Mouse (Mus musculus) hindbrain, embryonic 16.5 days (tissue): ENCODE measurements around the gene Pheta1. TPM values are rescaled to one million over a fixed set of nuclear protein-coding genes. Genes with fewer than 3 reads are reported as not detected.

Experiments used
- ATAC-seq: fragments of 200-750 bp; cut with Nextera tagmentation; 2 replicates; pipeline ENCODE4 v1.8.0; 2017; ENCODE audit warnings: moderate TSS enrichment, moderate library complexity
- H3K27ac ChIP-seq: fragments of 300-500 bp; sonication (generic); 2 replicates; pipeline ENCODE4 v1.5.1; 2014; ENCODE audit warnings: low read depth, mild to moderate bottlenecking, control low read depth, low read length, moderate library complexity
- H3K27me3 ChIP-seq: fragments of 300-500 bp; sonication (generic); replicated peaks from 2 replicates; pipeline ENCODE4 v1.6.1; 2014; ENCODE audit warnings: low read length; ENCODE audit not compliant: control insufficient read depth, insufficient read depth
- H3K36me3 ChIP-seq: fragments of 300-500 bp; sonication (generic); 2 replicates; pipeline ENCODE4 v1.6.1; 2014; ENCODE audit warnings: mild to moderate bottlenecking, low read length, moderate library complexity, mixed read lengths; ENCODE audit not compliant: control insufficient read depth, insufficient read depth
- H3K4me1 ChIP-seq: fragments of 300-500 bp; sonication (generic); 2 replicates; pipeline ENCODE4 v1.6.1; 2014; ENCODE audit warnings: low read depth, low read length; ENCODE audit not compliant: control insufficient read depth, insufficient read depth
- H3K4me2 ChIP-seq: fragments of 300-500 bp; sonication (generic); 2 replicates; pipeline ENCODE4 v1.6.1; 2014; ENCODE audit warnings: mild to moderate bottlenecking, low read length, control low read depth, moderate library complexity
- H3K4me3 ChIP-seq: fragments of 300-500 bp; sonication (generic); 2 replicates; pipeline ENCODE4 v1.5.1; 2014; ENCODE audit warnings: mild to moderate bottlenecking, low read length, control low read depth, moderate library complexity
- H3K9ac ChIP-seq: fragments of 300-500 bp; sonication (generic); 2 replicates; pipeline ENCODE4 v1.6.1; 2014; ENCODE audit warnings: low read depth, mild to moderate bottlenecking, control low read depth, low read length, moderate library complexity
- H3K9me3 ChIP-seq: fragments of 300-500 bp; sonication (generic); 2 replicates; pipeline ENCODE4 v1.6.1; 2014; ENCODE audit warnings: mild to moderate bottlenecking, low read length, moderate library complexity; ENCODE audit not compliant: control insufficient read depth
- WGBS: fragments of 180-500 bp; shearing (Covaris S2); extraction: QIAGEN DNeasy Blood & Tissue Kit; methylation state at CpG from one replicate; pipeline ENCODE4 v1.1.7; 2014; 5-methylcytosine and 5-hydroxymethylcytosine counted together
- polyA plus RNA-seq: library from polyadenylated mRNA; unstranded; fragments of >200 nt; fragmentation: Nextera tagmentation; extraction: Ambion mirVana; gene quantifications from 2 replicates; pipeline ENCODE4 v1.2.1, GENCODE M21; 2015

The Pheta1 gene
- 34.1 and 39.5 TPM in 2 replicates for polyA plus RNA-seq

DNA sequence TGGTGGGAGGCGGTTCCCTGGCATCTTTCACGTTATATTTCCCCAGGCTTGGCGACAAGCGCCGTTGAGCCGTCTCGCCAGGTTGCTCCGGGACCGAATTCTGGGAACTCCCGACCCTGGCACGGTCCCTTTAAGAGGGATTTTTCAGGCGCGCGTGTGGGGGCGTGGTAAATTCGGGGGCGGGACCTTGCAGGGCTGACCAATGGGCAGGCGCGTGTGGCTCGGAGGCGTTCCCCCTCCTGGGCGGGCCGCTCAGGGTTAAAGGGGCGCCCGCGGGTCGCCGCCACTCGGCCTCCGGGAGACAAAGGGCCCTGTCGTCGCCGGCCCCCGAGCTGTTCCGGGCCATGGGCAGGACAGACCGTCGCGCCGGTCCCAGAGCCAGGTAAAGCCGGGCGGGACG, at the start of gene Pheta1:
Pheta1 (plus strand) TSS at position 242 of the 400 bp plus-strand sequence.
- H3K4me2 ChIP-seq = peak within 1 kb of the TSS; percentile 73

GRCm38 (mm10) chr5:121807186-121807585, 41.6 kb upstream of the Pheta1 start:
- Histone ChIP-seq H3K4me3 (no peak overlapping the region), H3K4me1 (no peaks in the 10 kb centered on the region; the same call in 1 of the 2 replicates), H3K27me3 (no peaks in the 10 kb centered on the region), H3K36me3 (peaks cover 23% of the 10 kb centered on the region), H3K9ac (no peak overlapping the region), H3K9me3 (no peaks in the 10 kb centered on the region), H3K27ac (no peak overlapping the region), H3K4me2 (no peak overlapping the region)
- 76% methylated on average over 3 of the region's 3 CpGs for WGBS
- no peak for ATAC-seq

More for the DNA sequence above, at the start of gene Pheta1:
- H3K9me3 ChIP-seq = no peaks in the 10 kb centered on the region
- H3K27ac ChIP-seq = peak within 1 kb of the TSS; percentile 70
- peak; percentile 94 for ATAC-seq
- H3K9ac ChIP-seq = peak within 1 kb of the TSS; percentile 83
- peak within 1 kb of the TSS; percentile 81 for H3K4me3 ChIP-seq
- peaks cover 7% of the 10 kb centered on the region for H3K27me3 ChIP-seq
- peaks cover 10% of the 10 kb centered on the region for H3K36me3 ChIP-seq
- H3K4me1 ChIP-seq = peaks cover 26% of the 10 kb centered on the region
- under 1% methylated on average over 42 of the region's 42 CpGs for whole genome bisulfite sequencing

GRCm38 (mm10) chr5:121808202-121808601, 40.6 kb upstream of the Pheta1 start:
- Histone ChIP-seq H3K36me3 (peaks cover 19% of the 10 kb centered on the region), H3K27me3 (no peaks in the 10 kb centered on the region), H3K4me1 (no peaks in the 10 kb centered on the region; the same call in 1 of the 2 replicates), H3K4me2 (no peak overlapping the region), H3K9ac (no peak overlapping the region), H3K27ac (no peak overlapping the region), H3K4me3 (no peak overlapping the region), H3K9me3 (no peaks in the 10 kb centered on the region)
- WGBS = 91% methylated on average over 2 of the region's 2 CpGs
- no peak for ATAC-seq

DNA sequence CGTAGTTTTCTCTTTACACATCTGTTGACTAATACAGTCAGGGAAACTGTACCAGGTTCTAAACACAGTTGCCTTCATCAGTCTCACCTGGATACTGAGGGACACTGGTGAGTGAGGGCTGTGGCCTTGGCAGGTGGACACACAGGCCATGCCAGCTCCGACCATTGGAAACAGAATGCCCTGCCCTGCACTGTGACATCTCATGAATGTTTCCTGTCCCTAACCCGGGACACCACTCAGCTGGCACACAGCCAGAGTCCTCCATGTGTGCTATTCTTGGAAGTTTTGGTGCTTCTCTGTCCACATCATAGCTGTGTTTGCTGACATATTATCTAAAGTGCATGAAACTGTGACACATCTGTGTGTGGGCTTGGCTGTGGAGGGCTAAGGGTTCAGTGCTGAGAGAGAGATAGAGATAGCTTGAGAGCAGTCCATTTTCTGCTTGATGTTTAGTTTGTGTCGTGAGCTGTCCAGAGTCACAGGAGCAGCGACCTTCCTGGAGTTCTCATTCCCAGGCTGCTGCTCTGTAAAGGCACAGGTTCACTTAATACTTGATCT, 39.0 kb upstream of the Pheta1 start:
- no peak for ATAC-seq
- H3K4me3 ChIP-seq = no peak overlapping the region
- 70% methylated on average over 5 of the region's 5 CpGs for WGBS
- no peaks in the 10 kb centered on the region for H3K9me3 ChIP-seq
- H3K27ac ChIP-seq = no peak overlapping the region
- no peak overlapping the region for H3K4me2 ChIP-seq
- H3K27me3 ChIP-seq = no peaks in the 10 kb centered on the region
- no peak overlapping the region for H3K9ac ChIP-seq
- no peaks in the 10 kb centered on the region; the same call in 1 of the 2 replicates for H3K4me1 ChIP-seq
- H3K36me3 ChIP-seq = peaks cover 14% of the 10 kb centered on the region

DNA sequence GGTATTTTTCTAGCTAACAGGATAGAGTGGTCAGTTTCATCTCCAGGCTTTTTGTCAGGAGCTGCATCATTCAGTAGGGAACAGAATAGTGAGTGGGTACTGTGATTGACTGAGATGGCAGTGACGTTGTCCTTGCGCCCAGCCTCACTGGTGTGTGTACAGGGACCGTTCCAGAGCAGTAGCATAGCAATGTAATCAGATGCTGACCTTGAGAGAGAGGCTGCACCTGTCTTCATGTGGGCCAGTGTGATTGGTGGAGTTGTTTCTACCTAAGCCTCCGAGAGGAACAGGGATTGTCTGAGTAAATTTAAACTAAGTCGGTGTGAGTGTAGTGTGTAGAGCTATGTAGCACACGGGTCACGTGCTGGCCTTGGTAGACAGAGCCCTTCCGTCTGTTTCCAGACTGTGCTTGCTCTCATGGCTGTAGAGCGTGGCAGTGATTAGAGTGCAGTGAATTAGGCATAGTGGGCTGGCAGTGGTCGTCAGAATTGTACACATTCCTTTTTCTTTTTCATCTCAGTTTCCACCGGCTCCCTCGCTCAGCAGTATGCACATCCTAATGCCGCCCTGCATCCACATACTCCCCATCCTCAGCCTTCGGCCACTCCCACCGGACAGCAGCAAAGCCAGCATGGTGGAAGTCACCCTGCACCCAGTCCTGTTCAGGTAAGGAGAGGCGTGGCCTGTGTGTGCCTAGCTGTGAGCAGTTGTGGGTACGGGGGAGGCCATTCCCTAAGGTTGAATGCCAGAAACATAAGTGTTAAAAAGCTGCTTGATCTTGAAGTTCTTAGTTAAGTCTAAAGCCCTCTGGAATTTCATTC, 38.2 kb upstream of the Pheta1 start:
- no peak overlapping the region for H3K27ac ChIP-seq

DNA sequence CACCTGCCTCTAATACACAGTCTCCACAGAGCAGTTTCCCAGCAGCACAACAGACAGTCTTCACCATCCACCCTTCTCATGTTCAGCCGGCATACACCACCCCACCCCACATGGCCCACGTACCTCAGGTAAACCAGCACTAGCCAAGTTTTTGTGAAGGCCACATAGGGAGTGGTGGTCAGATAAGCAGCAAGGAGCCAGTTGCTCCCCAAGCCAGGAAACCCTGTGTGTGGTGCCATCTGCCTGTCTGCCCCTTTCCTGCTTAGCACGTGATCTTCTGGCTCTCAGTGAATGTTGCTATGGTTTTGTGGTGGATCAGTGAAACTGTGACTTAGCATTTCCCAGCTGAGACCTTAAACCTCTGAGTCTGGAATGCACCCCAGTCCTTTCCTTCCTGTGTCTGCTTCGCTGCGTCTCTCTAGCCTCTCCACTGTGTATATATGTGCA, 37.3 kb upstream of the Pheta1 start:
- Histone ChIP-seq H3K27me3 (no peaks in the 10 kb centered on the region), H3K9me3 (no peaks in the 10 kb centered on the region), H3K9ac (no peak overlapping the region), H3K36me3 (peaks cover 17% of the 10 kb centered on the region), H3K4me3 (no peak overlapping the region), H3K4me2 (no peak overlapping the region), H3K4me1 (no peaks in the 10 kb centered on the region; the same call in 1 of the 2 replicates), H3K27ac (no peak overlapping the region)
- ATAC-seq = no peak
- 83% methylated on average over 5 of the region's 5 CpGs for WGBS

More for the DNA sequence above, 38.2 kb upstream of the Pheta1 start:
- H3K9me3 ChIP-seq = no peaks in the 10 kb centered on the region
- 0 out of 2 replicates have a peak, but pooled peaks have one; percentile 25 for ATAC-seq
- H3K36me3 ChIP-seq = peaks cover 17% of the 10 kb centered on the region
- WGBS = 89% methylated on average over 17 of the region's 17 CpGs
- H3K27me3 ChIP-seq = no peaks in the 10 kb centered on the region
- H3K9ac ChIP-seq = no peak overlapping the region
- no peaks in the 10 kb centered on the region; the same call in 1 of the 2 replicates for H3K4me1 ChIP-seq
- no peak overlapping the region for H3K4me2 ChIP-seq
- no peak overlapping the region for H3K4me3 ChIP-seq

- H3K9ac ChIP-seq = no peak overlapping the region
- no peak overlapping the region for H3K4me3 ChIP-seq
- 0 out of 2 replicates have a peak overlapping the region, but pooled peaks have one; percentile 7 for H3K27ac ChIP-seq
- no peaks in the 10 kb centered on the region; the same call in 1 of the 2 replicates for H3K4me1 ChIP-seq
- H3K36me3 ChIP-seq = peaks cover 25% of the 10 kb centered on the region
- ATAC-seq = no peak
- H3K4me2 ChIP-seq = no peak overlapping the region
- no peaks in the 10 kb centered on the region for H3K27me3 ChIP-seq
- 90% methylated on average over 7 of the region's 7 CpGs for WGBS
- H3K9me3 ChIP-seq = no peaks in the 10 kb centered on the region
Measured at GRCm38 (mm10) chr5:121812526-121813243, 36.1 kb upstream of the Pheta1 start.

DNA sequence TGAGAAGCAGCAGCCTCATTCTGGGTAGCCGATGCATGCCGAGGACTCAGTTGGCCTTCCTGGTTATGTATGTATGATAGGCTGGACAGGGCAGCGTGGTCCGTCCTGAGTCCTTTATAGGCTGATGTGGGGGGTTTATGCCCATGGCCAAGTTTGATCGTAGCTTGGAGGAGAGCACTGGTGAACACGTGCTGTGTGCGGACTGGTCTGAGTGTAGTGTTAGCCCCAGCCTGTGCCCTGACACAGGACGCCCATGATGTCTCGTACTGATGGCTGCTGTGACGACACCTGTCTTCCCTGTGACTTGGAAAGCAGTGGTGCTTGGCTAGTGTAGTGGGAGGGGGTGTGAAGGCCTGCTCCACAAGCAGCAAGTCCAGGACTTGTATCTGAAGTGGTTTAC, 35.0 kb upstream of the Pheta1 start:
- ATAC-seq = no peak
- Histone ChIP-seq H3K4me2 (no peak overlapping the region), H3K27me3 (no peaks in the 10 kb centered on the region), H3K4me1 (no peaks in the 10 kb centered on the region; the same call in 1 of the 2 replicates), H3K9me3 (no peaks in the 10 kb centered on the region), H3K4me3 (no peak overlapping the region), H3K36me3 (peaks cover 34% of the 10 kb centered on the region), H3K27ac (no peak overlapping the region), H3K9ac (no peak overlapping the region)
- WGBS = 94% methylated on average over 10 of the region's 10 CpGs
